Mouse (Mus musculus): ENCODE measurements around the gene Ddit4.

- TF ChIP-seq CTCF (IDR thresholded peaks at IDR 0.05; ENCODE audit: extremely low read depth, insufficient read depth, insufficient read length, insufficient replicate concordance) (no peak), POLR2A (IDR thresholded peaks at IDR 0.05; ENCODE audit: low read depth, low read length) (no peak)
Observed at GRCm38 (mm10) chr10:59952781-59953563, 1.3 kb upstream of the Ddit4 start.

Measured in spleen, adult 2 months (tissue).